Mouse (Mus musculus): ENCODE measurements around the gene Cpne7. TPM values are rescaled to one million over a fixed set of nuclear protein-coding genes. Genes with fewer than 3 reads are reported as not detected.

Cpne7 gene
- total and polyA plus RNA-seq, 3 experiments: not detected

GRCm38 (mm10) chr8:123122670-123123069, 5.5 kb downstream of the Cpne7 start:
- in situ Hi-C loops (cut with MboI; ENCODE audit: low pct_ligation_motif_present, low pct_unique_long_range_greater_than_20kb, low sequenced_read_pairs): no loop called here
- H3K4me2 ChIP-seq (ENCODE audit: insufficient read depth, low read depth, poor library complexity, severe bottlenecking): no peak overlapping the region
- H3K4me3 ChIP-seq (replicated peaks in 1 of 3; ENCODE audit: low read depth in 2 of 3, low read length in 2 of 3, poor library complexity in 1 of 3): no peak overlapping the region
- H3K9ac ChIP-seq (ENCODE audit: insufficient read depth, low read depth): no peak overlapping the region
- H3K27ac ChIP-seq (ENCODE audit: insufficient read depth, low read depth): no peak overlapping the region
- TF ChIP-seq BHLHE40 (IDR thresholded peaks at IDR 0.05; ENCODE audit: low read depth, low read length) (no peak), PAX5 (IDR thresholded peaks at IDR 0.05; ENCODE audit: low read length) (no peak), E2F4 (IDR thresholded peaks at IDR 0.05; ENCODE audit: insufficient replicate concordance, low read depth, low read length) (no peak), CHD2 (IDR thresholded peaks at IDR 0.05; ENCODE audit: low read length) (no peak), CTCF (conservative IDR thresholded peaks at IDR 0.05 in 1 of 2, IDR thresholded peaks at IDR 0.05 in 1 of 2; ENCODE audit: low read depth in 2 of 2, low read length in 2 of 2) (no peak), ETS1 (conservative IDR thresholded peaks at IDR 0.05; ENCODE audit: low read depth, low read length) (no peak), POLR2A (IDR thresholded peaks at IDR 0.05; ENCODE audit: low read depth, low read length) (no peak), MAX (IDR thresholded peaks at IDR 0.05; ENCODE audit: low read length) (no peak), ZC3H11A (IDR thresholded peaks at IDR 0.05; ENCODE audit: low read depth, low read length) (no peak), USF1 (IDR thresholded peaks at IDR 0.05; ENCODE audit: low read depth, low read length) (no peak)
- no peaks in the 10 kb centered on the region for H3K79me2 ChIP-seq (replicated peaks; ENCODE audit: control insufficient read depth, extremely low read depth, insufficient read depth, poor library complexity, severe bottlenecking)
- peaks cover 83% of the 10 kb centered on the region for H3K27me3 ChIP-seq (replicated peaks)
- peaks cover 5 to 6% of the 10 kb centered on the region in 2 experiments; a peak in 3 of 4 replicates for H3K4me1 ChIP-seq (ENCODE audit: control insufficient read depth in 1 of 2, insufficient read depth in 2 of 2)
- no peak for DNase-seq (ENCODE audit: extremely low read depth)
- no peaks in the 10 kb centered on the region for H3K36me3 ChIP-seq (replicated peaks in 1 of 2; ENCODE audit: control insufficient read depth in 1 of 2, insufficient read depth in 1 of 2, low read length in 1 of 2)
- dilution Hi-C loops (cut with MboI; ENCODE audit: extremely low pct_ligation_motif_present, extremely low pct_unique_long_range_greater_than_20kb, low sequenced_read_pairs): no loop called here
- H3K9me3 ChIP-seq (replicated peaks; ENCODE audit: low read length): no peaks in the 10 kb centered on the region

- H3K9me3 ChIP-seq (replicated peaks; ENCODE audit: low read length): no peaks in the 10 kb centered on the region
- H3K4me1 ChIP-seq (ENCODE audit: control insufficient read depth in 1 of 2, insufficient read depth in 2 of 2): peaks cover 5 to 12% of the 10 kb centered on the region in 2 experiments; a peak in 3 of 4 replicates
- no peaks in the 10 kb centered on the region for H3K36me3 ChIP-seq (replicated peaks in 1 of 2; ENCODE audit: control insufficient read depth in 1 of 2, insufficient read depth in 1 of 2, low read length in 1 of 2)
- in situ Hi-C loops (cut with MboI; ENCODE audit: low pct_ligation_motif_present, low pct_unique_long_range_greater_than_20kb, low sequenced_read_pairs) (no loop called here), dilution Hi-C loops (cut with MboI; ENCODE audit: extremely low pct_ligation_motif_present, extremely low pct_unique_long_range_greater_than_20kb, low sequenced_read_pairs) (no loop called here)
- no peak overlapping the region for H3K9ac ChIP-seq (ENCODE audit: insufficient read depth, low read depth)
- no peaks in the 10 kb centered on the region for H3K79me2 ChIP-seq (replicated peaks; ENCODE audit: control insufficient read depth, extremely low read depth, insufficient read depth, poor library complexity, severe bottlenecking)
- H3K4me3 ChIP-seq (replicated peaks in 1 of 3; ENCODE audit: low read depth in 2 of 3, low read length in 2 of 3, poor library complexity in 1 of 3): no peak overlapping the region
- H3K27ac ChIP-seq (ENCODE audit: insufficient read depth, low read depth): no peak overlapping the region
- no peak overlapping the region for H3K4me2 ChIP-seq (ENCODE audit: insufficient read depth, low read depth, poor library complexity, severe bottlenecking)
- peaks cover 89% of the 10 kb centered on the region for H3K27me3 ChIP-seq (replicated peaks)
- no peak for DNase-seq (ENCODE audit: extremely low read depth)
- TF ChIP-seq EP300 (IDR thresholded peaks at IDR 0.05; ENCODE audit: low read length): no peak
- no peak for TF ChIP-seq USF2 (conservative IDR thresholded peaks at IDR 0.05; ENCODE audit: low read depth, low read length)
- TF ChIP-seq USF1 (IDR thresholded peaks at IDR 0.05; ENCODE audit: low read depth, low read length): no peak
Measured at GRCm38 (mm10) chr8:123126193-123126816, 9.1 kb downstream of the Cpne7 start.

GRCm38 (mm10) chr8:123131041-123131440, 13.9 kb downstream of the Cpne7 start:
- Histone ChIP-seq H3K79me2 (replicated peaks; ENCODE audit: control insufficient read depth, extremely low read depth, insufficient read depth, poor library complexity, severe bottlenecking) (no peaks in the 10 kb centered on the region), H3K4me2 (ENCODE audit: insufficient read depth, low read depth, poor library complexity, severe bottlenecking) (no peak overlapping the region), H3K27me3 (replicated peaks) (peaks cover 82% of the 10 kb centered on the region), H3K36me3 (replicated peaks in 1 of 2; ENCODE audit: control insufficient read depth in 1 of 2, insufficient read depth in 1 of 2, low read length in 1 of 2) (no peaks in the 10 kb centered on the region), H3K27ac (ENCODE audit: insufficient read depth, low read depth) (no peak overlapping the region), H3K9me3 (replicated peaks; ENCODE audit: low read length) (peaks cover 10% of the 10 kb centered on the region), H3K4me3 (replicated peaks in 1 of 3; ENCODE audit: low read depth in 2 of 3, low read length in 2 of 3, poor library complexity in 1 of 3) (no peak overlapping the region), H3K4me1 (ENCODE audit: control insufficient read depth in 1 of 2, insufficient read depth in 2 of 2) (peaks cover 3 to 12% of the 10 kb centered on the region in 2 experiments; a peak in 3 of 4 replicates), H3K9ac (ENCODE audit: insufficient read depth, low read depth) (no peak overlapping the region)
- dilution Hi-C loops (cut with MboI; ENCODE audit: extremely low pct_ligation_motif_present, extremely low pct_unique_long_range_greater_than_20kb, low sequenced_read_pairs): no loop called here
- in situ Hi-C loops (cut with MboI; ENCODE audit: low pct_ligation_motif_present, low pct_unique_long_range_greater_than_20kb, low sequenced_read_pairs): no loop called here
- DNase-seq (ENCODE audit: extremely low read depth): no peak
- TF ChIP-seq SIN3A (IDR thresholded peaks at IDR 0.05; ENCODE audit: low read length) (no peak), PAX5 (IDR thresholded peaks at IDR 0.05; ENCODE audit: low read length) (no peak), RAD21 (IDR thresholded peaks at IDR 0.05; ENCODE audit: low read depth, low read length) (no peak), IRF4 (IDR thresholded peaks at IDR 0.05; ENCODE audit: low read depth, low read length) (no peak), MEF2A (IDR thresholded peaks at IDR 0.05; ENCODE audit: borderline replicate concordance, low read depth, low read length) (no peak), JUN (IDR thresholded peaks at IDR 0.05; ENCODE audit: insufficient read depth, low read depth, low read length) (no peak), CHD1 (IDR thresholded peaks at IDR 0.05; ENCODE audit: low read depth, low read length) (no peak), ELF1 (IDR thresholded peaks at IDR 0.05; ENCODE audit: low read depth, low read length) (no peak), NELFE (IDR thresholded peaks at IDR 0.05; ENCODE audit: low read depth, low read length) (no peak), CHD2 (IDR thresholded peaks at IDR 0.05; ENCODE audit: low read length) (no peak), MYC (IDR thresholded peaks at IDR 0.05; ENCODE audit: low read depth, low read length) (no peak), POLR2AphosphoS2 (IDR thresholded peaks at IDR 0.05; ENCODE audit: low read depth, low read length) (no peak), HCFC1 (IDR thresholded peaks at IDR 0.05; ENCODE audit: low read depth, low read length) (no peak), RCOR1 (conservative IDR thresholded peaks at IDR 0.05; ENCODE audit: low read depth, low read length) (no peak), ZKSCAN1 (IDR thresholded peaks at IDR 0.05; ENCODE audit: borderline replicate concordance, low read depth, low read length) (no peak), JUND (conservative IDR thresholded peaks at IDR 0.05; ENCODE audit: low read depth, low read length) (no peak), ZNF384 (IDR thresholded peaks at IDR 0.05; ENCODE audit: low read depth, low read length) (no peak)

Data from CH12.LX (cell line).